Mouse (Mus musculus): ENCODE data around the gene Ints1.
A peak's percentile ranks its signal among the peaks of the same experiment; 100 is the strongest.

Ints1 gene

GRCm38 (mm10) chr5:139775216-139775926 lies at the start of gene Ints1:
TSS of gene Ints1 (minus strand) at chr5:139775674.
- DNase-seq (ENCODE audit: low spot score), result peak; percentile 98

- no peak for DNase-seq (ENCODE audit: low spot score)
Observed at GRCm38 (mm10) chr5:139824531-139824930, 49.1 kb upstream of the Ints1 start.

GRCm38 (mm10) chr5:139821466-139822459 lies 46.3 kb upstream of the Ints1 start:
- DNase-seq (ENCODE audit: low spot score), result no peak

- DNase-seq (ENCODE audit: low spot score), result no peak
Observed at GRCm38 (mm10) chr5:139819538-139820181, 44.2 kb upstream of the Ints1 start, which contains the start of gene Tmem184a. TSS of gene Tmem184a (minus strand) at chr5:139819917.

- DNase-seq (ENCODE audit: low spot score), result peak; percentile 54
Observed at GRCm38 (mm10) chr5:139818801-139819200, 43.3 kb upstream of the Ints1 start.

- DNase-seq (ENCODE audit: low spot score), result no peak
Observed at GRCm38 (mm10) chr5:139818056-139818455, 42.6 kb upstream of the Ints1 start.

- DNase-seq (ENCODE audit: low spot score), result peak; percentile 57
Observed at GRCm38 (mm10) chr5:139817292-139817691, 41.8 kb upstream of the Ints1 start.

- DNase-seq (ENCODE audit: low spot score), result no peak
Observed at GRCm38 (mm10) chr5:139816445-139816844, 41.0 kb upstream of the Ints1 start.

DNA sequence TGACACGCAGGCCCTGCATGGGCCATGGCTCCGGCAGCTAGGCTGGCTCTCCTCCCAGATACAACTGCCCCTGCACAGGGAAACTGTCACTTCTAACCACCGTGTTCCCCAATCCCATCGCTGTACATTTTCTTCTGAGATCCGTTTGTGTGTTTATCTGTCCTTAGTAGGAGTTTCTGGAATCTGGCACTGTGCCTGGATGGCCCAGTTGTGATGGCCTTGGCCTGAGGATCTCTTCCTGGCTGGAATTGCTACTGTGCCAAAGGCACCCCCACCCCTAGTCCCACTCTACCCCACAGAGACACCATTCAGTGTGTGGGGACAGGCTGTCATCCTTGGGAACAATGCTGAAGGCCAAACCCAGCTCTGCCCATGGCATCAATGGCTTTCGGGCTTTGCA lies 40.5 kb upstream of the Ints1 start:
- DNase-seq (ENCODE audit: low spot score), result no peak

- DNase-seq (ENCODE audit: low spot score), result no peak
Observed at GRCm38 (mm10) chr5:139813963-139814381, 38.5 kb upstream of the Ints1 start.

- DNase-seq (ENCODE audit: low spot score), result no peak
Observed at GRCm38 (mm10) chr5:139813126-139813490, 37.6 kb upstream of the Ints1 start.

DNA sequence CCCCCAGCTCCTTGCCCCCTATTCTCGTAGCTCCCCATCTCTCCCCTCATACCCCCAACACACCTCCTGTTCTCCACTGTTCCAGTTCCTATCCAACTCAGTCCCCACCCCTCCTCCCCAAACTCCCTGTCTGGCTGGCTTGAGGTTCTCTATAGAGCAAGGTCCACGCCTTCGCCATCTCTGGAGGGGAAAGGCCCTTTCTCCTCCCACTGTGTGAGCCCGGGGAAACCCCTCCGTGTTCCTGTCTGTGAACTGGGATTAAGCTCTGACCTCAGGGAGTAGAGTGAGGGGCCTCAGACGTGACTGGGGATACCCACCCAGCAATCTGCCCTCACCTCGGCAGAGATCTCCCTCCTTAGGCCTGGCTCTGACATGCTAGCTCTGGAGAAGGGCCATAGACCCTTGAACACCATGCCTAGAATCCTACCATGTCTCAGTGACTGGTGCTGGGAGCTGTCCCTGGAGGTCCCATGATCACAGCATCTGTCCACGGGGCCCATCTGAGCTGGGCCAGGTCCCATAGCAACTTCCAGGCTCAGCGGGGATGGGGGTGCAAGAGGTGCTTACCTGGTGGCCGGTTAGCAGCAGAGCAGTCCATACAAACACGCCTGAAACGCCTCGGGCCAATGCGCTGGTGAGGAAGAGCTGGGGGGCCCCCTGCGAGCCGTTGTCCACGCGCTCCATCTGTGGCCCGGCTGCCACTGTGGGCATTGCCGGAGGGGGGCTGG lies 37.1 kb upstream of the Ints1 start:
- no peak for DNase-seq (ENCODE audit: low spot score)

- no peak for DNase-seq (ENCODE audit: low spot score)
Observed at GRCm38 (mm10) chr5:139811677-139812397, 36.4 kb upstream of the Ints1 start.

- DNase-seq (ENCODE audit: low spot score), result no peak
Observed at GRCm38 (mm10) chr5:139809397-139809796, 33.9 kb upstream of the Ints1 start.

- no peak for DNase-seq (ENCODE audit: low spot score)
Observed at GRCm38 (mm10) chr5:139805924-139806323, 30.4 kb upstream of the Ints1 start.

- DNase-seq (ENCODE audit: low spot score), result no peak
Observed at GRCm38 (mm10) chr5:139804573-139805111, 29.2 kb upstream of the Ints1 start.

DNA sequence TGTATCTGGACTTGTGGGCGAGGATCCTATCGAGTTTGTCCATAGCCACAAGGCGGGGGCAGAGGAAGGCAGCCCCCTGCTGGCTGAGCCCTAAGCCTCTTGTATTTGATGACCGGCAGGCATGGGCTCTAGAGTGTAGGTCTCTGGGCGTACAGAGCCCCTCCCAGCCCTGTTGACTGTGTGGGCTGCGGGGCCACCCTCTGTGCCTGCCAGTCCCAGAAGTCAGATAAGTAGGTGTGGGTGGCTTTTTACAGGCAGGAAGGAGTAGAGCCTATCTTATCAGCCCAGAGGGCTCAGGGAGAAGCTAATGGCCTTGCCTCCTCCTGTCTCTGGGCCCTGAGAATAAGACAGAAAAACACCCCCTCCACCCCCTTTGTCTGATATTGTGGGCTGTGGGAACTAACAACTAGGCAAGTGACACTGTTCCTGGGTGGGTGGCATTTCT lies 28.7 kb upstream of the Ints1 start:
- DNase-seq (ENCODE audit: low spot score), result peak; percentile 51

DNA sequence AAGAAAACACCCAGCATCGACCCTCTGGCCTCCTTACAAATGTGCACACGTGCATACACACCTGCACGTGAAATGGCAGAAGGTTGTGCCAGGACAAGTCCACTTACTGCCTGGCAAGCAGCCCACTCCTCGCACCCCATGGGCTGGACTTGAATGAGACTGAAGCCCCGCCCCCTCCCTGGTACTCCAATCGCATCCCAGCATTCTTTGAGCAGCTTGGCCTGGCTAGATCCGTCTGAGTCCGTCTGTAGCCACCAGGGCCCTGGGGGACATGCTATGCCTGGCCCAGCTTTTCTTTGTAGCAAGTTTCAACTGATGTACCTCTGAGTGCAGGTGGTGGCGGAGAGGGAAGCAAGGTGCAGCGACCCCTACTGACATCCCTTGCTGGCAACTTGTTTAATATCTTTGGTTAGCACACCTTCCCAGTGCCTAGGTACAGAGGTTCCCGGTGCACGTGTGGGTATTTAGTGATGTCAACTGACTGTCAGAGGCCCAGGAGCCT lies 28.2 kb upstream of the Ints1 start:
- peak; percentile 86 for DNase-seq (ENCODE audit: low spot score)

DNA sequence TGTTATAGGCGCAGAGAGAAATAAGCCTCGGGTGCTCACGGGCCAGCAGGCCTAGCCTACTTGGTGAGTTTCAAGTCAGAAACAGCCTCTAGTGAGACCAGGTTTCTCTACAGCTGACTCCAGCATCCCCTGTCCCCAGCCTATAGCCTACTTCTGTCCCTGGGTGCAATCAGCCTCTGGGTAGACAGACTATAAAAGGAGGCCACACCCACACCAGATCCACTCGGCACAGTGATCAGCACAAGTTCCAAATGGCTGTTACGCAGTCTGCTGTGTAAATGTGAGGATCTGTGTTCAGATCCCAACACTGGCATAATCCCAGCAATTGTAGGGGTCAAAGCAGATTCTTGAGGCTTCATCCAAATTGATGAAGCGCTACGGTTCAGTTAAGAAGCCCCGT lies 27.7 kb upstream of the Ints1 start:
- DNase-seq (ENCODE audit: low spot score), result no peak

GRCm38 (mm10) chr5:139801880-139802279 lies 26.4 kb upstream of the Ints1 start:
- no peak for DNase-seq (ENCODE audit: low spot score)

Data from embryo, embryonic 10.5 days (tissue).